Mouse (Mus musculus) frontal cortex, adult (tissue): ENCODE results near the gene Fam189a1.

ENCODE experiments used
- ATAC-seq: cut with Nextera tagmentation; 2 replicates; pipeline ENCODE4 v1.9.2; 2017; ENCODE audit warnings: mild to moderate bottlenecking, moderate library complexity, mixed read lengths; ENCODE audit not compliant: low TSS enrichment

Gene Fam189a1

GRCm38 (mm10) chr7:65044280-65044679 lies 112.1 kb downstream of the Fam189a1 start:
- no peak for ATAC-seq

GRCm38 (mm10) chr7:65041106-65041505 lies 115.3 kb downstream of the Fam189a1 start:
- no peak for ATAC-seq

- no peak for ATAC-seq
These were observed 124.6 kb downstream of the Fam189a1 start for GRCm38 (mm10) chr7:65031741-65032140.

GRCm38 (mm10) chr7:65031195-65031594 lies 125.2 kb downstream of the Fam189a1 start:
- ATAC-seq, result no peak

- ATAC-seq, result no peak
These were observed 126.4 kb downstream of the Fam189a1 start for GRCm38 (mm10) chr7:65029985-65030384.

GRCm38 (mm10) chr7:65021298-65021697 lies 135.1 kb downstream of the Fam189a1 start:
- no peak for ATAC-seq

- ATAC-seq, result no peak
These were observed 138.2 kb downstream of the Fam189a1 start for GRCm38 (mm10) chr7:65018036-65018679.

GRCm38 (mm10) chr7:65017348-65017747 lies 139.0 kb downstream of the Fam189a1 start:
- no peak for ATAC-seq

- no peak for ATAC-seq
These were observed 145.2 kb downstream of the Fam189a1 start for GRCm38 (mm10) chr7:65011133-65011532.

- no peak for ATAC-seq
These were observed 146.1 kb downstream of the Fam189a1 start for GRCm38 (mm10) chr7:65010275-65010674.

GRCm38 (mm10) chr7:65005731-65006130 lies 150.6 kb downstream of the Fam189a1 start:
- ATAC-seq, result no peak

- no peak; the same call in 1 of the 2 replicates for ATAC-seq
These were observed 156.6 kb downstream of the Fam189a1 start for GRCm38 (mm10) chr7:64999718-65000214.

GRCm38 (mm10) chr7:64997743-64998142 lies 158.6 kb downstream of the Fam189a1 start:
- ATAC-seq, result no peak

- no peak for ATAC-seq
These were observed 160.4 kb downstream of the Fam189a1 start for GRCm38 (mm10) chr7:64995946-64996444.

GRCm38 (mm10) chr7:64989406-64989805 lies 167.0 kb downstream of the Fam189a1 start:
- ATAC-seq, result no peak

GRCm38 (mm10) chr7:64988015-64988414 lies 168.4 kb downstream of the Fam189a1 start:
- no peak for ATAC-seq

GRCm38 (mm10) chr7:64984468-64985120 lies 171.8 kb downstream of the Fam189a1 start:
- ATAC-seq, result peak; percentile 94

- ATAC-seq, result no peak
These were observed 174.7 kb downstream of the Fam189a1 start for GRCm38 (mm10) chr7:64981511-64982235.

GRCm38 (mm10) chr7:64973590-64974262 lies 182.6 kb downstream of the Fam189a1 start:
- ATAC-seq, result no peak

GRCm38 (mm10) chr7:64962128-64962527 lies 194.2 kb downstream of the Fam189a1 start:
- ATAC-seq, result no peak

GRCm38 (mm10) chr7:64959087-64959486 lies 197.3 kb downstream of the Fam189a1 start:
- ATAC-seq, result peak; percentile 57; the same call in 1 of the 2 replicates

GRCm38 (mm10) chr7:64952181-64952580 lies 204.2 kb downstream of the Fam189a1 start:
- no peak for ATAC-seq
